Mouse (Mus musculus): Measurements from ENCODE around the gene Dus2.
A peak's percentile ranks its signal among the peaks of the same experiment; 100 is the strongest.
"Not testable (repeated sequence)": the region's sequence is repeated elsewhere in the genome, so short reads cannot be mapped to it uniquely, and the experiment has no call there.

Dus2 gene

GRCm38 (mm10) chr8:105990856-105991387 lies at the start of gene Dus2:
Dus2 (plus strand) TSS chr8:105991337.
- DNase-seq: peak; percentile 77

- DNase-seq: no peak
These were observed 49.1 kb upstream of the Dus2 start for GRCm38 (mm10) chr8:105942026-105942425.

- no peak for DNase-seq
These were observed 48.6 kb upstream of the Dus2 start for GRCm38 (mm10) chr8:105942542-105942941.

- DNase-seq: peak; percentile 48
These were observed 47.8 kb upstream of the Dus2 start, which contains the start of gene Lcat for GRCm38 (mm10) chr8:105943321-105943739. Lcat (minus strand) TSS chr8:105943382.

- DNase-seq: no peak
These were observed 41.8 kb upstream of the Dus2 start for GRCm38 (mm10) chr8:105949350-105949749.

- peak; percentile 47 for DNase-seq
These were observed 40.0 kb upstream of the Dus2 start for GRCm38 (mm10) chr8:105951057-105951659.

GRCm38 (mm10) chr8:105956556-105956955 lies 34.6 kb upstream of the Dus2 start:
- no peak for DNase-seq

GRCm38 (mm10) chr8:105957813-105958212 lies 33.3 kb upstream of the Dus2 start:
- DNase-seq: no peak

GRCm38 (mm10) chr8:105959350-105959749 lies 31.8 kb upstream of the Dus2 start:
- peak; percentile 87 for DNase-seq

- DNase-seq: no peak
These were observed 30.0 kb upstream of the Dus2 start for GRCm38 (mm10) chr8:105961101-105961500.

- no peak for DNase-seq
These were observed 29.6 kb upstream of the Dus2 start for GRCm38 (mm10) chr8:105961536-105961935.

GRCm38 (mm10) chr8:105964506-105965265 lies 26.5 kb upstream of the Dus2 start:
- DNase-seq: no peak

- no peak for DNase-seq
These were observed 25.8 kb upstream of the Dus2 start for GRCm38 (mm10) chr8:105965266-105965904.

- DNase-seq: no peak
These were observed 25.2 kb upstream of the Dus2 start, which contains the start of gene Slc12a4 for GRCm38 (mm10) chr8:105965905-105966341. Slc12a4 (minus strand) TSS chr8:105966097.

GRCm38 (mm10) chr8:105966692-105967311 lies 24.3 kb upstream of the Dus2 start:
- no peak for DNase-seq

- no peak for DNase-seq
These were observed 21.8 kb upstream of the Dus2 start for GRCm38 (mm10) chr8:105969367-105969766.

GRCm38 (mm10) chr8:105971019-105971720 lies 20.0 kb upstream of the Dus2 start:
- no peak for DNase-seq

- no peak for DNase-seq
These were observed 15.8 kb upstream of the Dus2 start for GRCm38 (mm10) chr8:105975363-105975762.

GRCm38 (mm10) chr8:105979325-105979724 lies 11.8 kb upstream of the Dus2 start, which contains the start of gene Dpep3:
Dpep3 (minus strand) TSS chr8:105979429.
- no peak for DNase-seq

- no peak for DNase-seq
These were observed 10.0 kb upstream of the Dus2 start for GRCm38 (mm10) chr8:105981146-105981545.

GRCm38 (mm10) chr8:105983406-105983805 lies 7.7 kb upstream of the Dus2 start:
- not testable (repeated sequence) for DNase-seq

GRCm38 (mm10) chr8:105988546-105988945 lies 2.6 kb upstream of the Dus2 start:
- no peak for DNase-seq

Measured in cerebellum, adult 11-12 months (tissue).